Mouse (Mus musculus): Measurements from ENCODE around the gene Dusp10.

DNA sequence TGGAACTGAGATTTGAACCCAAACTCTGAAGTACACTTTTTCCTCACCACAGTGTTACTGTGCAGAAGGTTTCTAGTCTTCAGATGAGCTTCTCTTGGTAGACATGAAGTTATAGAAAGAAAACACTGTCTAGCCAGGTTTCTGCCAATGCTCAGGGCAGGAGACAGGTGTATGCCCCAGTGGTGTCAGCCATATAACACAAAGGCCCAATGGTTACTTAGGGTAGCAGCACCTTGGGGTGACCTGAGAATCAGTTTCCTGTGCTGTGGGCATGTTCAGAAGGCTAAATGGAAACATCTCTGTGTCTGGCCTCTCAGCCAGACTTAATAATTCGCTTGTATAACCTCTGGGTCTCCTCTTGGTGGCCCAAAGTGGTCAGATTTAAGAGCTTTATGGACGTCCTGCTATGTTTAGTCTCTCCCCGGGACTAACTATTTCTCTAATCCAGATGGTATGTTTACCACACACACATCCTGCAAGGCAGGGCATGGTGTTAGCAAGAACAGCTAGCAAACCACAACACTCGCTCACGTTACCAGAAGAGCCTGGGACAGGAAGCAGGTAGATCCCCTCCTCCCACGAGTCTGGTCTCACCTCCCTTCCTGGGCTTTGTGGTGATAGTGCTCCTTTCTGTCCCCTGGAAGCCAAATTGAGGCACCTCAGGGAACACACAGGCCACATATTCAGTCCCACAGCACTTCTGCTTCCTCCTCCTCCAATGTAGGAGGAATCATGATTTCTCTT lies 7.6 kb upstream of the Dusp10 start:
- TF ChIP-seq GATA1 (IDR thresholded peaks at IDR 0.05; ENCODE audit: low read length) (no peak), TAL1 (IDR thresholded peaks at IDR 0.05; ENCODE audit: low read length) (no peak)

Measured in erythroblast, embryonic 14.5 days (primary cell).